Mouse (Mus musculus) heart, embryonic 15.5 days (tissue): Measurements from ENCODE around the gene Mtf1. TPM values are rescaled to one million over a fixed set of nuclear protein-coding genes. Genes with fewer than 3 reads are reported as not detected.

Experiments used
- ATAC-seq: fragments of 200-750 bp; cut with Nextera tagmentation; replicated peaks from 2 replicates; pipeline ENCODE4 v1.8.0; 2017; ENCODE audit warnings: low read depth, moderate TSS enrichment; ENCODE audit not compliant: insufficient number of reproducible peaks, insufficient read depth, low FRiP score
- H3K27ac ChIP-seq: fragments of 300-500 bp; sonication (generic); 2 replicates; pipeline ENCODE4 v1.5.1; 2015; ENCODE audit warnings: mild to moderate bottlenecking, inconsistent platforms
- H3K27me3 ChIP-seq: fragments of 300-500 bp; sonication (generic); 2 replicates; pipeline ENCODE4 v1.6.1; 2015; ENCODE audit warnings: inconsistent platforms
- H3K36me3 ChIP-seq: fragments of 300-500 bp; sonication (generic); 2 replicates; pipeline ENCODE4 v1.6.1; 2015; ENCODE audit warnings: mild to moderate bottlenecking, inconsistent platforms
- H3K4me1 ChIP-seq: fragments of 300-500 bp; sonication (generic); replicated peaks from 2 replicates; pipeline ENCODE4 v1.6.1; 2015; ENCODE audit warnings: inconsistent platforms
- H3K4me2 ChIP-seq: fragments of 300-500 bp; sonication (generic); 2 replicates; pipeline ENCODE4 v1.6.1; 2015; ENCODE audit warnings: inconsistent platforms, mild to moderate bottlenecking, moderate library complexity
- H3K4me3 ChIP-seq: fragments of 300-500 bp; sonication (generic); 2 replicates; pipeline ENCODE4 v1.5.1; 2015; ENCODE audit warnings: mild to moderate bottlenecking, inconsistent platforms
- H3K9ac ChIP-seq: fragments of 300-500 bp; sonication (generic); 2 replicates; pipeline ENCODE4 v1.6.1; 2015; ENCODE audit warnings: mild to moderate bottlenecking, inconsistent platforms
- H3K9me3 ChIP-seq: fragments of 300-500 bp; sonication (generic); replicated peaks from 2 replicates; pipeline ENCODE4 v1.6.1; 2016; ENCODE audit warnings: inconsistent platforms
- WGBS: fragments of 180-500 bp; shearing (Covaris S2); methylation state at CpG from one replicate; pipeline ENCODE4 v1.1.7; 2015; ENCODE audit warnings: mixed read lengths; 5-methylcytosine and 5-hydroxymethylcytosine counted together
- polyA plus RNA-seq: library from polyadenylated mRNA; unstranded; fragments of >200 nt; fragmentation: Nextera tagmentation; extraction: Ambion mirVana; gene quantifications from 2 replicates; pipeline ENCODE4 v1.2.1, GENCODE M21; 2015

Mtf1 gene
- polyA plus RNA-seq, 1 experiment from 2014 or later = 10.1 TPM

GRCm38 (mm10) chr4:124772125-124772524 is 29.8 kb upstream of the Mtf1 start:
- peaks cover 15% of the 10 kb centered on the region for H3K4me1 ChIP-seq
- no peaks in the 10 kb centered on the region for H3K27me3 ChIP-seq
- no peaks in the 10 kb centered on the region for H3K36me3 ChIP-seq
- WGBS = 28% methylated on average over 4 of the region's 4 CpGs
- H3K9ac ChIP-seq = no peak overlapping the region
- no peak overlapping the region for H3K4me2 ChIP-seq
- no peaks in the 10 kb centered on the region for H3K9me3 ChIP-seq
- peak overlapping the region; percentile 78 for H3K27ac ChIP-seq
- H3K4me3 ChIP-seq = no peak overlapping the region
- ATAC-seq = peak; percentile 79

GRCm38 (mm10) chr4:124773449-124773848 is 28.5 kb upstream of the Mtf1 start:
- WGBS = 45% methylated on average over 1 of the region's 2 CpGs
- no peak for ATAC-seq
- H3K27ac ChIP-seq = peak overlapping the region; percentile 78; the same call in 1 of the 2 replicates
- H3K27me3 ChIP-seq = no peaks in the 10 kb centered on the region
- H3K9ac ChIP-seq = no peak overlapping the region
- no peaks in the 10 kb centered on the region for H3K9me3 ChIP-seq
- no peak overlapping the region for H3K4me3 ChIP-seq
- peaks cover 15% of the 10 kb centered on the region for H3K4me1 ChIP-seq
- no peak overlapping the region for H3K4me2 ChIP-seq
- no peaks in the 10 kb centered on the region for H3K36me3 ChIP-seq

GRCm38 (mm10) chr4:124773995-124774394 is 27.9 kb upstream of the Mtf1 start:
- no peak for ATAC-seq

GRCm38 (mm10) chr4:124774429-124774828 is 27.5 kb upstream of the Mtf1 start:
- Histone ChIP-seq H3K4me2 (no peak overlapping the region), H3K4me3 (no peak overlapping the region), H3K9me3 (no peaks in the 10 kb centered on the region), H3K27me3 (no peaks in the 10 kb centered on the region), H3K27ac (no peak overlapping the region), H3K36me3 (peaks cover 3% of the 10 kb centered on the region; the same call in 1 of the 2 replicates), H3K9ac (no peak overlapping the region), H3K4me1 (peaks cover 15% of the 10 kb centered on the region)
- 41% methylated on average over 2 of the region's 2 CpGs for WGBS
- ATAC-seq = no peak

More at GRCm38 (mm10) chr4:124773995-124774394, 27.9 kb upstream of the Mtf1 start:
- Histone ChIP-seq H3K27me3 (no peaks in the 10 kb centered on the region), H3K36me3 (no peaks in the 10 kb centered on the region), H3K4me1 (peaks cover 15% of the 10 kb centered on the region), H3K9me3 (no peaks in the 10 kb centered on the region), H3K9ac (no peak overlapping the region), H3K4me3 (no peak overlapping the region), H3K27ac (no peak overlapping the region), H3K4me2 (no peak overlapping the region)
- WGBS = 77% methylated on average over 6 of the region's 6 CpGs

GRCm38 (mm10) chr4:124781361-124781760 is 20.5 kb upstream of the Mtf1 start:
- no peaks in the 10 kb centered on the region for H3K27me3 ChIP-seq
- H3K4me2 ChIP-seq = no peak overlapping the region
- H3K4me1 ChIP-seq = no peaks in the 10 kb centered on the region
- WGBS = 87% methylated on average over 7 of the region's 7 CpGs
- no peak overlapping the region for H3K4me3 ChIP-seq
- no peak overlapping the region for H3K27ac ChIP-seq
- H3K9me3 ChIP-seq = no peaks in the 10 kb centered on the region
- peaks cover 52% of the 10 kb centered on the region for H3K36me3 ChIP-seq
- H3K9ac ChIP-seq = no peak overlapping the region
- no peak for ATAC-seq

GRCm38 (mm10) chr4:124782395-124782794 is 19.5 kb upstream of the Mtf1 start:
- Histone ChIP-seq H3K9ac (no peak overlapping the region), H3K36me3 (peaks cover 62% of the 10 kb centered on the region), H3K4me3 (no peak overlapping the region), H3K27me3 (no peaks in the 10 kb centered on the region), H3K4me2 (no peak overlapping the region), H3K4me1 (no peaks in the 10 kb centered on the region), H3K27ac (no peak overlapping the region), H3K9me3 (no peaks in the 10 kb centered on the region)
- WGBS = 90% methylated on average over 8 of the region's 8 CpGs
- no peak for ATAC-seq

GRCm38 (mm10) chr4:124783937-124784336 is 18.0 kb upstream of the Mtf1 start:
- no peaks in the 10 kb centered on the region for H3K27me3 ChIP-seq
- H3K9me3 ChIP-seq = no peaks in the 10 kb centered on the region
- H3K4me2 ChIP-seq = no peak overlapping the region
- H3K4me1 ChIP-seq = no peaks in the 10 kb centered on the region
- no peak for ATAC-seq
- H3K27ac ChIP-seq = no peak overlapping the region
- peaks cover 74% of the 10 kb centered on the region for H3K36me3 ChIP-seq
- WGBS = 90% methylated on average over 8 of the region's 8 CpGs
- no peak overlapping the region for H3K4me3 ChIP-seq
- no peak overlapping the region for H3K9ac ChIP-seq

- 67% methylated on average over 4 of the region's 4 CpGs for WGBS
Measured at GRCm38 (mm10) chr4:124790013-124790412, 11.9 kb upstream of the Mtf1 start.

GRCm38 (mm10) chr4:124792114-124792513 is 9.8 kb upstream of the Mtf1 start:
- no peaks in the 10 kb centered on the region for H3K27me3 ChIP-seq
- no peak overlapping the region for H3K9ac ChIP-seq
- no peaks in the 10 kb centered on the region for H3K4me1 ChIP-seq
- no peaks in the 10 kb centered on the region for H3K9me3 ChIP-seq
- no peak for ATAC-seq
- no peak overlapping the region for H3K27ac ChIP-seq
- peaks cover 64% of the 10 kb centered on the region for H3K36me3 ChIP-seq
- no peak overlapping the region for H3K4me2 ChIP-seq
- 85% methylated on average over 8 of the region's 8 CpGs for whole genome bisulfite sequencing
- no peak overlapping the region for H3K4me3 ChIP-seq

More at GRCm38 (mm10) chr4:124790013-124790412, 11.9 kb upstream of the Mtf1 start:
- Histone ChIP-seq H3K9me3 (no peaks in the 10 kb centered on the region), H3K9ac (no peak overlapping the region), H3K4me1 (no peaks in the 10 kb centered on the region), H3K4me2 (no peak overlapping the region), H3K4me3 (no peak overlapping the region), H3K27ac (no peak overlapping the region), H3K27me3 (no peaks in the 10 kb centered on the region), H3K36me3 (peaks cover 81% of the 10 kb centered on the region)
- no peak for ATAC-seq

GRCm38 (mm10) chr4:124796141-124796540 is 5.8 kb upstream of the Mtf1 start:
- H3K36me3 ChIP-seq = peaks cover 45% of the 10 kb centered on the region
- H3K9ac ChIP-seq = no peak overlapping the region
- no peaks in the 10 kb centered on the region for H3K27me3 ChIP-seq
- no peaks in the 10 kb centered on the region for H3K9me3 ChIP-seq
- H3K4me3 ChIP-seq = no peak overlapping the region
- no peak for ATAC-seq
- no peak overlapping the region for H3K27ac ChIP-seq
- H3K4me2 ChIP-seq = no peak overlapping the region
- H3K4me1 ChIP-seq = no peaks in the 10 kb centered on the region
- WGBS = 89% methylated on average over 8 of the region's 8 CpGs

GRCm38 (mm10) chr4:124796913-124797312 is 5.0 kb upstream of the Mtf1 start:
- Histone ChIP-seq H3K27ac (no peak overlapping the region), H3K9me3 (no peaks in the 10 kb centered on the region), H3K4me1 (peaks cover 3% of the 10 kb centered on the region), H3K36me3 (peaks cover 38% of the 10 kb centered on the region), H3K4me3 (no peak overlapping the region), H3K27me3 (no peaks in the 10 kb centered on the region), H3K9ac (no peak overlapping the region), H3K4me2 (no peak overlapping the region)
- WGBS = 91% methylated on average over 2 of the region's 2 CpGs
- ATAC-seq = no peak
